ENCODE assay signal across 12 mouse cellular contexts in the genomic region with DNA sequence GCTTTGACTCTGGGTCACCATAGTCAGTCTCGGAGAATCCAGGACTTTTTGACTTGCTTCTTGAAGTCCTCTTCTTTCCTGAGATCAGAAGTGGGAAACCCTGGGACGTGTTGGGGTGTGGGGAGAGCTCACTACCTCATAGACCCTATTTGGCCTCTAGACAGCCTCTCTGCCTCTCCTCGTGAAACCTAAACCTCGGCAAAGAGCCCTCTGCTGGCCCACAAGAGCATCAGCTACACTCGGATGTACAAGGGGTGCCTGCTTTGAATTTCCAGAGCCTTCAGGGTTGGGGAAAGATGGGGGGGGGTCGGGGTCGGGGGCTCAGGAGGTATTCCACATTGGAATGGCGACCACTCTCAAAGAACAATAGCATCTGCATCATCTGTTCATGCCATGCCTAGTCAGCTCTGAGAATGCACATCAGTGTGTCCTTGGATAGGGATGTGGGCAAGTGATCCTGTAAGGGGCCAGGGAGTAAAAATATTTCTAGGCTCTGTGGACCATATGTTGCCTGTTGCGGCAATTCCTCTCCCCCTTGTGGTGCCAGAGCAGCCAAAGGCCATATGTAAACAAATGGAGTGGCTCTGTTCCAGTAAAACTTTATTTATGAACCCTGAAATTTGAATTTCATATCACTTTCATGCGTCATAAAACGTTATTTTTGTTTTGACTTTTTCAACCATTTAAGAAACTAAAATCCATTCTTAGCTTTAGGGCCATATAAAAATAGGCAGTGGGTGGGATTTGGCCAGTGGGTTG. TPM values are rescaled to one million over a fixed set of nuclear protein-coding genes. Genes with fewer than 3 reads are reported as not detected.
A peak's percentile ranks its signal among the peaks of the same experiment; 100 is the strongest.
DNase-seq lines count a peak whose midpoint lies in the region; TF ChIP-seq lines count a peak whose summit lies in the region.
"Had no signal": no experiment of that assay in that cellular context is flagged by ENCODE, and none has a peak within 500 bp of the region (broad histone marks: within the 10 kb centered on the region; RNA-seq: fewer than 3 reads in every experiment).

No protein-coding gene starts in this region.

- no peak overlapping the region for H3K4me3 ChIP-seq in left cerebral cortex, adult 2 months
- H3K4me3 ChIP-seq: forebrain, embryonic 10.5 days; limb, embryonic 12.5 days; myocyte had no signal

- peak in 1 of 2 experiments; percentile 23 for DNase-seq in left cerebral cortex, adult 2 months (ENCODE audit: extremely low spot score in 1 of 2, low spot score in 2 of 2)
- DNase-seq in left cerebral cortex, postnatal 10 days (ENCODE audit: extremely low spot score in 1 of 2, low spot score in 2 of 2), result no peak
- DNase-seq in A20 (ENCODE audit: low read depth, low spot score) (peak; percentile 48), ES-CJ7 (ENCODE audit: low read depth, low spot score) (peak; percentile 40)
- peak; percentile 24 for DNase-seq in forelimb bud, embryonic 11.5 days (ENCODE audit: low read depth, low spot score)
- no peak for DNase-seq in spleen, postnatal 36 days (ENCODE audit: low spot score in 2 of 2)
- no peak for DNase-seq in cerebellum, adult 9-10 months
- DNase-seq: adrenal gland, adult 2 months; heart, postnatal 4 days had no signal

- TF ChIP-seq CTCF in left cerebral cortex, adult 2 months (IDR thresholded peaks at IDR 0.05), result peak; percentile 29

- intact Hi-C loops in left cerebral cortex, adult 2 months (cut with DNase I), result loop anchor here (2.0 kb wide), 1 partner anchor 36 kb away; no protein-coding TSS in a partner anchor
- intact Hi-C loops in left cerebral cortex, postnatal 10 days (cut with DNase I), result no loop called here

- H3K27ac ChIP-seq in left cerebral cortex, adult 2 months, result no peak overlapping the region
- H3K27ac ChIP-seq: forebrain, embryonic 10.5 days; limb, embryonic 12.5 days had no signal

RNA-seq across cellular contexts. Expression of a gene that starts 4.6 kb away (rescaled TPM):
- total RNA-seq in left cerebral cortex, adult 2 months (2021), result 10 to 100 TPM; 61.3 to 65.5 TPM
- 10 to 100 TPM; 75.2 to 77.3 TPM for total RNA-seq in left cerebral cortex, postnatal 10 days (2021)

RNA-seq across cellular contexts. Expression of a gene that starts 34.7 kb away (rescaled TPM):
- 10 to 100 TPM; 17.1 to 21.6 TPM for total RNA-seq in left cerebral cortex, adult 2 months (2021)
- total RNA-seq in left cerebral cortex, postnatal 10 days (2021), result 1 to 10 TPM; 3.5 to 4.1 TPM

RNA-seq across cellular contexts. Expression of a gene that starts 44.5 kb away (rescaled TPM):
- under 1 TPM; 0.27 to 0.37 TPM for total RNA-seq in left cerebral cortex, adult 2 months (2021)
- under 1 TPM; 0.16 to 0.21 TPM for total RNA-seq in left cerebral cortex, postnatal 10 days (2021)
- total RNA-seq: adrenal gland, adult 2 months; heart, postnatal 4 days had no signal

RNA-seq across cellular contexts. Expression of a gene that starts 45.5 kb away (rescaled TPM):
- total RNA-seq in left cerebral cortex, adult 2 months (2021), result 10 to 100 TPM; 15.2 to 16.1 TPM
- total RNA-seq in left cerebral cortex, postnatal 10 days (2021), result 10 to 100 TPM; 12.8 to 13.7 TPM

Comparison
In these comparisons a context has a peak if more than half of its experiments do, and no peak if none do; other contexts are left out.
1. DNase-seq: peak in A20 (single experiment), ES-CJ7 (single experiment) and forelimb bud, embryonic 11.5 days (single experiment); none in left cerebral cortex, postnatal 10 days (0 of 2), spleen, postnatal 36 days (0 of 2) and cerebellum, adult 9-10 months (single experiment).